Mouse (Mus musculus) forebrain, embryonic 15.5 days (tissue): ENCODE measurements around the gene Cdh13. TPM values are rescaled to one million over a fixed set of nuclear protein-coding genes. Genes with fewer than 3 reads are reported as not detected.

ENCODE experiments used
- ATAC-seq: fragments of 200-750 bp; cut with Nextera tagmentation; replicated peaks from 2 replicates; pipeline ENCODE4 v1.8.0; 2017; ENCODE audit warnings: mild to moderate bottlenecking, moderate TSS enrichment, moderate library complexity
- H3K27ac ChIP-seq: fragments of 300-500 bp; sonication (generic); replicated peaks from 2 replicates; pipeline ENCODE4 v1.5.1; 2015; ENCODE audit warnings: mild to moderate bottlenecking, inconsistent platforms
- H3K27me3 ChIP-seq: fragments of 300-500 bp; sonication (generic); 2 replicates; pipeline ENCODE4 v1.6.1; 2015; ENCODE audit warnings: inconsistent platforms
- H3K36me3 ChIP-seq: fragments of 300-500 bp; sonication (generic); 2 replicates; pipeline ENCODE4 v1.6.1; 2015; ENCODE audit warnings: mild to moderate bottlenecking, inconsistent platforms
- H3K4me1 ChIP-seq: fragments of 300-500 bp; sonication (generic); 2 replicates; pipeline ENCODE4 v1.6.1; 2015; ENCODE audit warnings: inconsistent platforms
- H3K4me2 ChIP-seq: fragments of 300-500 bp; sonication (generic); replicated peaks from 2 replicates; pipeline ENCODE4 v1.6.1; 2015; ENCODE audit warnings: mild to moderate bottlenecking, inconsistent platforms
- H3K4me3 ChIP-seq: fragments of 300-500 bp; sonication (generic); 2 replicates; pipeline ENCODE4 v1.5.1; 2015; ENCODE audit warnings: mild to moderate bottlenecking, inconsistent platforms
- H3K9ac ChIP-seq: fragments of 300-500 bp; sonication (generic); replicated peaks from 2 replicates; pipeline ENCODE4 v1.6.1; 2015; ENCODE audit warnings: mild to moderate bottlenecking, inconsistent platforms
- H3K9me3 ChIP-seq: fragments of 300-500 bp; sonication (generic); 2 replicates; pipeline ENCODE4 v1.6.1; 2016; ENCODE audit warnings: inconsistent platforms
- WGBS: fragments of 180-500 bp; shearing (Covaris S2); methylation state at CpG from one replicate; pipeline ENCODE4 v1.1.7; 2015; ENCODE audit warnings: mixed read lengths; 5-methylcytosine and 5-hydroxymethylcytosine counted together
- polyA plus RNA-seq: library from polyadenylated mRNA; unstranded; fragments of >200 nt; fragmentation: Nextera tagmentation; extraction: Ambion mirVana; gene quantifications from 2 replicates; pipeline ENCODE4 v1.2.1, GENCODE M21; 2015

Gene Cdh13
- polyA plus RNA-seq, 1 experiment from 2014 or later, result 102 TPM

- no peaks in the 10 kb centered on the region for H3K9me3 ChIP-seq
- 61% methylated on average over 5 of the region's 5 CpGs for WGBS
These were observed 153.2 kb downstream of the Cdh13 start for GRCm38 (mm10) chr8:118436751-118437150.

DNA sequence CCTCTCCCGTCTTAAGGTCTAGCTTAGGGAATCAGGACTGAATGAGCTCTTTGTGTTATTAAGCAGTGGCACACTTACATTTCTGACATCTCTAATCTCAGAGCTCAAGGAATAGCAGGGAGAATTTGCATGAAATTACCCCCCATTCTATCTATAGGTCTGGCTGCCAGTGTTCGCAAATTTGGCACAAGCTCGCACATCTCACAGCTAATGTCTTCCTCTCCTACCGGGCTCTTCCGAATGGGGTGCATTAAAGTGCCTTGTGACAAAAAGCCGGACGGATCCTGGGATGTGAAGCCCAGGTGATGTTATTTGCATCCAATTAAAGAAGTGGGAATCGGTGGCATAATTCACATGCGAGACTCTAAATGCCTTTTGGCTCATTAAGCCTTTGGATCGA lies 153.6 kb downstream of the Cdh13 start:
- peak; percentile 42; the same call in 1 of the 2 replicates for ATAC-seq
- no peaks in the 10 kb centered on the region for H3K36me3 ChIP-seq
- no peaks in the 10 kb centered on the region for H3K9me3 ChIP-seq
- H3K27me3 ChIP-seq, result no peaks in the 10 kb centered on the region
- H3K9ac ChIP-seq, result peak overlapping the region; percentile 2; the same call in 1 of the 2 replicates
- H3K4me1 ChIP-seq, result peaks cover 21% of the 10 kb centered on the region
- peak overlapping the region; percentile 77 for H3K27ac ChIP-seq
- no peak overlapping the region for H3K4me3 ChIP-seq
- 15% methylated on average over 10 of the region's 10 CpGs for WGBS
- peak overlapping the region; percentile 28 for H3K4me2 ChIP-seq

More at GRCm38 (mm10) chr8:118436751-118437150, 153.2 kb downstream of the Cdh13 start:
- Histone ChIP-seq H3K27ac (peak overlapping the region; percentile 77), H3K4me3 (no peak overlapping the region), H3K4me2 (peak overlapping the region; percentile 28), H3K9ac (no peak overlapping the region), H3K4me1 (peaks cover 21% of the 10 kb centered on the region), H3K27me3 (no peaks in the 10 kb centered on the region), H3K36me3 (no peaks in the 10 kb centered on the region)
- ATAC-seq, result no peak

DNA sequence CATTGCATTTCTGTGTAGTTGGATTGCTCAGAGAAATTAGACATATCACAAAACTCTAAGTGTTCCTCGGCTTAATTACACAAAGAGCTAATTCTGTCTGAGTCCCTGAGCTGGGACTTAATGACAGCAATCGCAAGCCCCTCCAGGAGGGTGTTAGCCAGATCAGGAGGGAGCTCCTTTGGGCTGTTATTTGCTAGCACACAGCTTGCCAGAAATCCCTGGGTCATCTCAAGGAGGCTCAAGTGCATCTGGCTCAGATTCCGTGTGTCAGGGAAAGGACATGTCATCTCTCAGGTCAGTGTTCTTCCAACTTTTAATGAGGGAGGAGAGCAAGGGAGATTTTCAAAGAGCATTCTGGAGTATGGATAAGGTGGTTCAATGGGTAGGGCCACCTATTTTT lies 154.3 kb downstream of the Cdh13 start:
- peak overlapping the region; percentile 77 for H3K27ac ChIP-seq
- peak overlapping the region; percentile 28; the same call in 1 of the 2 replicates for H3K4me2 ChIP-seq
- no peaks in the 10 kb centered on the region for H3K27me3 ChIP-seq
- H3K36me3 ChIP-seq, result no peaks in the 10 kb centered on the region
- no peak overlapping the region for H3K4me3 ChIP-seq
- peak overlapping the region; percentile 2; the same call in 1 of the 2 replicates for H3K9ac ChIP-seq
- ATAC-seq, result peak; percentile 57; the same call in 1 of the 2 replicates
- H3K4me1 ChIP-seq, result peaks cover 21% of the 10 kb centered on the region
- 20% methylated on average over 3 of the region's 3 CpGs for WGBS
- H3K9me3 ChIP-seq, result no peaks in the 10 kb centered on the region

- Histone ChIP-seq H3K9ac (no peak overlapping the region), H3K4me2 (no peak overlapping the region), H3K27ac (no peak overlapping the region), H3K9me3 (no peaks in the 10 kb centered on the region), H3K27me3 (no peaks in the 10 kb centered on the region), H3K4me3 (no peak overlapping the region), H3K36me3 (no peaks in the 10 kb centered on the region), H3K4me1 (peaks cover 21% of the 10 kb centered on the region)
- ATAC-seq, result no peak
- WGBS, result 30% methylated on average over 5 of the region's 5 CpGs
These were observed 156.3 kb downstream of the Cdh13 start for GRCm38 (mm10) chr8:118439857-118440256.

GRCm38 (mm10) chr8:118443361-118443760 lies 159.8 kb downstream of the Cdh13 start:
- no peak overlapping the region for H3K9ac ChIP-seq
- 55% methylated on average over 3 of the region's 3 CpGs for WGBS
- no peaks in the 10 kb centered on the region for H3K27me3 ChIP-seq
- no peaks in the 10 kb centered on the region for H3K9me3 ChIP-seq
- ATAC-seq, result no peak
- no peak overlapping the region for H3K27ac ChIP-seq
- H3K4me1 ChIP-seq, result peaks cover 8% of the 10 kb centered on the region; the same call in 1 of the 2 replicates
- H3K36me3 ChIP-seq, result no peaks in the 10 kb centered on the region
- no peak overlapping the region for H3K4me3 ChIP-seq
- H3K4me2 ChIP-seq, result no peak overlapping the region

- 86% methylated on average over 8 of the region's 8 CpGs for WGBS
- ATAC-seq, result no peak
These were observed 161.2 kb downstream of the Cdh13 start for GRCm38 (mm10) chr8:118444651-118445207.

DNA sequence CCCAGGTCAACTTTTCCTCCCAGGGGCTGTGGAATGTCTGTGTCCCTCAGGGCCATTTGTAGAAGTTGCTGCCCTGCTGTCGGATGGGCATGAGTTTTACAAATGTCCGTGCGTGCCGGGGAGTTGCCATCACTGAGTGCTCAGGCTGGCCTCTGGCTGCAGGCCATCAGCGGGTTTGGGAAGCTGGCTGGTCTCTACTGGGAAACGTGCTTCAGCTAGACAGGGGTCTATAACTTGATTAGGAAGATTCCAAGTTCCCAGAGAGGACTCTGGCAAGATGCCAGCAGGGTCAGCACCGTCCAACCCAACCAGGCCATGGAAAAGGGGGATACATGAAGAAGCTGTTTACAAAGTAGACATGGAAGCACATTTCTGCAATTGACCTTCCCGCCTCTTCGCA lies 163.0 kb downstream of the Cdh13 start:
- Histone ChIP-seq H3K27me3 (no peaks in the 10 kb centered on the region), H3K9me3 (no peaks in the 10 kb centered on the region), H3K4me3 (no peak overlapping the region), H3K4me2 (no peak overlapping the region), H3K4me1 (0 out of 2 replicates have a peak, but pooled peaks cover 5% of the 10 kb centered on the region), H3K27ac (no peak overlapping the region), H3K36me3 (no peaks in the 10 kb centered on the region), H3K9ac (no peak overlapping the region)
- WGBS, result 84% methylated on average over 9 of the region's 9 CpGs
- no peak for ATAC-seq

More at GRCm38 (mm10) chr8:118444651-118445207, 161.2 kb downstream of the Cdh13 start:
- Histone ChIP-seq H3K4me1 (peaks cover 8% of the 10 kb centered on the region; the same call in 1 of the 2 replicates), H3K9ac (no peak overlapping the region), H3K4me3 (no peak overlapping the region), H3K9me3 (no peaks in the 10 kb centered on the region), H3K4me2 (no peak overlapping the region), H3K27me3 (no peaks in the 10 kb centered on the region), H3K27ac (no peak overlapping the region), H3K36me3 (no peaks in the 10 kb centered on the region)

- 57% methylated on average over 6 of the region's 6 CpGs for WGBS
- no peak overlapping the region for H3K4me3 ChIP-seq
- no peaks in the 10 kb centered on the region for H3K36me3 ChIP-seq
- no peak overlapping the region for H3K9ac ChIP-seq
- H3K9me3 ChIP-seq, result no peaks in the 10 kb centered on the region
- 0 out of 2 replicates have a peak, but pooled peaks cover 5% of the 10 kb centered on the region for H3K4me1 ChIP-seq
- no peak overlapping the region for H3K4me2 ChIP-seq
- no peak for ATAC-seq
- no peaks in the 10 kb centered on the region for H3K27me3 ChIP-seq
- H3K27ac ChIP-seq, result peak overlapping the region; percentile 22; the same call in 1 of the 2 replicates
These were observed 164.5 kb downstream of the Cdh13 start for GRCm38 (mm10) chr8:118448011-118448410.

DNA sequence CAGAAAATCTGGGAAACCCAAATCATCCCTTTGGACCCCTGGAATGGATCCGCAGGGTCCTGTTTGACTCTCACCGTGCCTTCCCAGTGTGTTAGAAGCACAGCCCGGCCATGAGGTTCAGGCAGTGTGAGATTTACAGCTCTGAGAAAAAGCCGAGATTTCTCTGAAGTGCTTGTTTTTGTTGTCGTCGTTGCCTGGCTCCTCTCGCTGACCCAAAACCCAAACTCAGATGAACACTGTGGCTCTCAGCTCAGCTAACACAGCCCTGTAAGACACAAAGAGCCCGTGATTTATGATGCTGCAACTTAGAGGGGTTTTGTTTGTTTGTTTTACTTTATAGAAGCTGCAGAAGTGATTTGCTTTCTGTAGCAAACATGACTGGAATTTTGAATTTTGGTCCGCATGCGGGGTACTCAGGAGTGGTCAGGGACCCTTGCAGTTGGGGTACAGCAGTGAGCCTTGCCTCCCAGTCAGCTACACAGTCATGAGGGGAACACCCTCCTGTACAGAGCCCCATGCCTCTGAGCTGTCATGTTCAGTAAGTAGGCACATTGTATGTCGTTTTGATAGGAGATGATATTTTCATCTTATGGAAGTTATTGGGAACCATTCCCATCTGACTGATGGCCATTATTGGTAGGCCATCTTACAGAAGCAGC lies 169.0 kb downstream of the Cdh13 start:
- H3K4me3 ChIP-seq, result no peak overlapping the region
- H3K9me3 ChIP-seq, result no peaks in the 10 kb centered on the region
- no peak overlapping the region for H3K4me2 ChIP-seq
- 0 out of 2 replicates have a peak, but pooled peaks cover 5% of the 10 kb centered on the region for H3K4me1 ChIP-seq
- no peak overlapping the region for H3K27ac ChIP-seq
- no peaks in the 10 kb centered on the region for H3K36me3 ChIP-seq
- H3K9ac ChIP-seq, result no peak overlapping the region
- ATAC-seq, result no peak
- 85% methylated on average over 11 of the region's 11 CpGs for WGBS
- no peaks in the 10 kb centered on the region for H3K27me3 ChIP-seq

DNA sequence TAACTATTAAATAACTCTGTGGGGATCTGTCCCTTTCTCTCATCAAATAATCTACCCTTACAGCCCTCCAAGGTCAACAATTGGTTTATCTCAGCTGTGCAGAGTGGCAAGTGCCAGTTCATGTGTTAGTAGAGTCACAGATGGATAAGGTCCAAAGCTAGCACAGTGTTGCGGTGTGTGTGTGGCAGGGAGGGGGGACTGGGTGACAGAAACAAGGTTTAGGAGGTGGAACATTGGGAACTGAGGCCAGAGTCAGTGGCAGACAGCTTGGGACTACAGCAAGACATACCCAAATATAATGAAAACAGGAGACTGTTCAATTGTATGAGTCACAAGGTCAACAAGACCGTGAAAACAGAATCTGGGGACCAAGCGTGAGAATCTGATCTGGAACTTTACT lies 171.7 kb downstream of the Cdh13 start:
- ATAC-seq, result no peak
- Histone ChIP-seq H3K4me2 (no peak overlapping the region), H3K27ac (no peak overlapping the region), H3K4me3 (no peak overlapping the region), H3K36me3 (no peaks in the 10 kb centered on the region), H3K27me3 (no peaks in the 10 kb centered on the region), H3K4me1 (no peaks in the 10 kb centered on the region), H3K9me3 (no peaks in the 10 kb centered on the region), H3K9ac (no peak overlapping the region)
- 68% methylated on average over 3 of the region's 3 CpGs for WGBS

DNA sequence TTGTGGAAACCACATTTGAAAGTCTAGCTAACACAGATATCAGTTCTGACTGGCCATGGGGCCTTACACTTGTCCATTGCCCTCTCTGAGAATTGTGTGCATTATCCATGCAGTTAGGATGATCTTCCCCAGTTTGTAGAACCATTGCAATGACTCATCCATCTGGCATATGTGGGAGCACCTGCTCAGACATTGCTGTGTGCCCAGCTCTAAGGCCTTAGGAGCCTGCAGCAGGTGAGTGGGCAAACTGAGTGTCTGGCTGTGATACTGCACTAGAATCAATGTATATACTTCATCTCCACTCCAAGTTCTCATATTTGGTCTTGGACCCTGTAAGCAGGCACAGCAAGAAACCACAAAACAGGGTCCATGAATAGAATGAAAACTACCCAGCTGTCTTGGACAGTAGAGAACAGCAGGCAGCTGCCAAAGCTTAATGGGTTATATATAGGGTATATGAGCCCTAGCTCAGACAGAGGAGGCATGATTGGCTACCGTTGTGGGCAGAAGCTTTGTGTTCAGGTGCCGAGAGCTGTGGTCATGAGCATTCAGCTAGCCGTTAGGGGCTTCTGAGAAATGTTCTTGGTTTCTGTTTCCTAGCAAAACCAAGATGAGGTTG lies 181.9 kb downstream of the Cdh13 start:
- Histone ChIP-seq H3K27me3 (no peaks in the 10 kb centered on the region), H3K36me3 (no peaks in the 10 kb centered on the region), H3K27ac (no peak overlapping the region), H3K4me2 (no peak overlapping the region), H3K4me3 (no peak overlapping the region), H3K4me1 (no peaks in the 10 kb centered on the region; the same call in 1 of the 2 replicates), H3K9ac (no peak overlapping the region), H3K9me3 (no peaks in the 10 kb centered on the region)
- ATAC-seq, result no peak
- 88% methylated on average over 3 of the region's 3 CpGs for WGBS

DNA sequence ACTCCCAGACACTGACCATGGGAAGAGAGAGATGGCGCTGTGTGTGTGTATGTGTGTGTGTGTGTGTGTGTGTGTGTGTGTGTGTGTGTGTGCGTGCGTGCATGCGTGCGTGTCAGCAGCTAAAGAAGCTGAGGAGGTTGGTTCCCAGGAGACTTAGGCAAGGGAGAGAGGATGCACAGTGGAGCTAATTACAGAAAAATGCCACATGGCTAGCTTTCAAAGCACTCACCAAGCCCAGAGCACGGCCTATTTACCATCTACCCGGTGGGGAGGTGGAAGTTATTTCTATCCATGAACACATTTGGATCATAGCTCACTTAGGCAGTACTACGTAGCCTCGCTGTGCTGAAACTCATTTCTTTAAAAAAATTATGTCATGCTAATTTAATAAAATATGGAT lies 194.1 kb downstream of the Cdh13 start:
- Histone ChIP-seq H3K36me3 (no peaks in the 10 kb centered on the region), H3K27me3 (no peaks in the 10 kb centered on the region), H3K4me2 (no peak overlapping the region), H3K4me1 (peaks cover 9% of the 10 kb centered on the region), H3K27ac (no peak overlapping the region), H3K9ac (no peak overlapping the region), H3K4me3 (no peak overlapping the region), H3K9me3 (no peaks in the 10 kb centered on the region)
- ATAC-seq, result no peak
- WGBS, result 56% methylated on average over 9 of the region's 9 CpGs
